Mouse (Mus musculus) megakaryocyte, embryonic 14.5 days (primary cell): ENCODE measurements around the gene Trio.

Experiments used
- FLI1 ChIP-seq: IDR thresholded peaks from 2 replicates; pipeline ENCODE4 v1.6.1; 2012; ENCODE audit warnings: low read length, inconsistent platforms, mixed read lengths
- GATA1 ChIP-seq: IDR thresholded peaks from 3 replicates; pipeline ENCODE4 v1.6.1; 2012; ENCODE audit warnings: mixed read lengths, low read length, inconsistent platforms, borderline replicate concordance

DNA sequence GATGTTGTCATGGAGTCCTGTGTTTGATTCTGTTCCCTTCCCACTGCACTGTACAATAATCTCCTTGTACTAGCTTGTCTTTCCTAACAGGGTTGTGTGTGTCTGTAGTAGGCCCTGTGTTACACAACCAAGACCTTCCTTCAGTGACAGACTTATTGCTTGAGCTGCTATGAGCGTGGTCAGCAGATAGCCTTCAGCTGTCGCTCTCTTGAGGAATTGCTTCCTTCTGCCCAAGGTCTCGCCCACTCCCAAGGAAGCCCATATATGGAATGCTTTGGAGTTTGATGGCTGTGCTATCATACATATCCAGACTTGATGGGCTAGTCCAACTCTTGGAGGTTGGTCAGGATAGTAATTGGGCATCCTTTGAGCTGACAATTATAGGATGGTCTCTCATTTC is 22.1 kb upstream of the Trio start:
- TF ChIP-seq FLI1 (no peak), GATA1 (no peak)
